Mouse (Mus musculus) liver, adult 2 months (tissue): Measurements from ENCODE around the gene Dnmt3a.

ENCODE experiments used
- CTCF ChIP-seq: fragments of 200-500 bp; IDR thresholded peaks from 2 replicates; pipeline ENCODE4 v1.5.1; 2011; ENCODE audit warnings: low read depth, low read length, control low read depth
- POLR2A ChIP-seq: fragments of 200-500 bp; IDR thresholded peaks from 2 replicates; pipeline ENCODE4 v1.6.1; 2011; ENCODE audit warnings: low read length, control low read depth; ENCODE audit not compliant: insufficient read depth; ENCODE audit errors: extremely low read depth

DNA sequence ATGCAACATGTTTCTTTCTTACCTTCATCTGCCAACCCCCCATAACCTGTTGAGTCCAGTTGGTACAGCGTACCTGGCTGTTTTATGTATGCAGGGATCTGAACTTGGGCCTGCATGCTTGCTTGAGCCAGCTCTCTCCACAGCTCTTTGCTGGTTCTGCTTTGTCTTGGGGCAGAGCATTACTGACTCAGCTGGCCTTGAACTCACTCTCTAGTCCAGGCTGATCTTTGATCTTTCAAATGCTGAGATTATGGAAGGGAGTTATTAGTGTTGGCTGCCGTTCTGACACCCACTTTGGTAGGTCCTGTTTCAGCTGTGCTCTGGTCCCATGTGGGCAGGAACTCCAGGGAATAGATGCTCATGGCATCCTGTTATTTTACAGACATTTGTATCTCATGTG, 93.0 kb downstream of the Dnmt3a start:
- TF ChIP-seq POLR2A = no peak
- no peak for TF ChIP-seq CTCF
